Mouse (Mus musculus) embryonic fibroblast, embryonic 13.5 days (primary cell): ENCODE results near the gene Marf1. TPM values are rescaled to one million over a fixed set of nuclear protein-coding genes. Genes with fewer than 3 reads are reported as not detected.

ENCODE experiments used
- H3K27ac ChIP-seq: 2 replicates; pipeline ENCODE4 v1.5.1; 2012; ENCODE audit warnings: low read length, control low read depth, inconsistent platforms; ENCODE audit not compliant: insufficient read depth
- H3K4me1 ChIP-seq: 2 replicates; pipeline ENCODE4 v1.6.1; 2011; ENCODE audit warnings: low read length; ENCODE audit not compliant: control insufficient read depth, insufficient read depth
- H3K4me3 ChIP-seq: 2 replicates; pipeline ENCODE4 v1.5.1; 2011; ENCODE audit warnings: mild to moderate bottlenecking, control low read depth, low read length; ENCODE audit not compliant: insufficient read depth
- CTCF ChIP-seq: IDR thresholded peaks from 2 replicates; pipeline ENCODE4 v1.5.1; 2011; ENCODE audit warnings: mild to moderate bottlenecking, control low read depth, low read length, moderate library complexity, borderline replicate concordance; ENCODE audit not compliant: insufficient read depth
- POLR2A ChIP-seq: IDR thresholded peaks from 2 replicates; pipeline ENCODE4 v1.6.1; 2011; ENCODE audit warnings: low read depth, mild to moderate bottlenecking, control low read depth, low read length, moderate library complexity
- polyA plus RNA-seq: library from polyadenylated mRNA; stranded (reverse); fragments of >200 nt; gene quantifications from 2 replicates; pipeline ENCODE4 v1.2.4, GENCODE M21; 2011; ENCODE audit warnings: low read depth; ENCODE audit not compliant: missing spikeins, insufficient read length

Gene Marf1
- polyA plus RNA-seq, 1 experiment: 40.0 TPM

DNA sequence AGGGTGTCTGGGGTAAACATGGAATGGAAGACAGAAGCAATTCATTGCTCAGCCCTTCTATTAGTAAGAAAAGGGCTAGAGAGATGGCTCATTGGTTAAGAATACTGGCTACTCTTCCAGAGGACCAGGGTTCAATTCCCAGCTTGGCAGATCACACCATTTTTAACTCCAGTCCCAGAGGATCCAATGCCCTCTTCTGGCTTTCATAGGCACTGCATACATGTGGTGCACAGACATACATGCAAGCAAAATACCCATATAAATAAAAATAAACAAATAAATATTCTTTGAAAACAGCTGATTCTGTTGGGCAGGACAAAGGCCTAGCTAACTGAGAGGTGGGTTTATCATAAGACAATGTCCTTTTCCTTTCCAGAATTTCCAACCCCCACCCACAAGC is 40.6 kb downstream of the Marf1 start:
- H3K4me1 ChIP-seq: no peaks in the 10 kb centered on the region
- no peak overlapping the region for H3K4me3 ChIP-seq
- no peak overlapping the region for H3K27ac ChIP-seq
- no peak for TF ChIP-seq POLR2A
- TF ChIP-seq CTCF: no peak

DNA sequence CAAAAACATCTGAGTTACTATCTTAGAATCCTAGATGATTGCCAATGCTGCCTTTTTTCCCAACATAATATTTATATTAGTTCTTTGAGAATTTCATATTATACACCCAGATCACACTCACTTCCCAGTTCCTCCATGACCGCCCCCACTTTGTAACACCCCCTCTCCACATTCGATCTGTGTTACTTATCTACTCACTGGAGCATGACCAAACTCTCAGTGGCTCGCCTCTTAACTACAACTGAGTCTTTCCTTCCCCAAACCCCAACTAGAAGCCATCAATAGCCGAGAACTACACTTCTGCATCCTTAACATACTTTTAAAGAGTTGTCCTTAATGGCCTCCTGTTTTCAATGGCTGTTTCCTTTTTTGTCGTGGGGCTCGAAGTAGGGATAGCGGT is 41.6 kb downstream of the Marf1 start:
- TF ChIP-seq POLR2A: no peak
- no peak for TF ChIP-seq CTCF
- no peak overlapping the region for H3K4me3 ChIP-seq
- no peaks in the 10 kb centered on the region for H3K4me1 ChIP-seq
- no peak overlapping the region for H3K27ac ChIP-seq

DNA sequence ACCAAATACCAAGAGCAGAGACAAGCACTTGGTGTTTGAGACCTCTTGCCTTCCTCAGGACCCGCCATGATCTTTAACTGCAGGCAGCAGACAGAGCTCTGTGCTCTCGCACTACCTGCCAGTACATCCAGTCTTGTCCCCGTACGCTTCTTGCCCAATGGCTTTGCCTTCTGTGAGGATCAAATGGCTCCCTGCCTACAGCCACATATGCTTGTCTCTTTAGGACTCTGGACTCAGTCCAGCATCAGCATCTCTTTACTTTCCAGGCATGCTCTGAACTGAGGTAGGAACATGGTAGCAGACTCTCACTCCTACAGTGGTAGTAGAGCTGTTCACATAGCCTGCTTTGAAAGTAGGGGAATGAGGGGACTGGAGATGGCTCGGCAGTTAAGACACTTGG is 42.2 kb downstream of the Marf1 start:
- Histone ChIP-seq H3K27ac (no peak overlapping the region), H3K4me1 (no peaks in the 10 kb centered on the region), H3K4me3 (no peak overlapping the region)
- no peak for TF ChIP-seq CTCF
- TF ChIP-seq POLR2A: no peak

DNA sequence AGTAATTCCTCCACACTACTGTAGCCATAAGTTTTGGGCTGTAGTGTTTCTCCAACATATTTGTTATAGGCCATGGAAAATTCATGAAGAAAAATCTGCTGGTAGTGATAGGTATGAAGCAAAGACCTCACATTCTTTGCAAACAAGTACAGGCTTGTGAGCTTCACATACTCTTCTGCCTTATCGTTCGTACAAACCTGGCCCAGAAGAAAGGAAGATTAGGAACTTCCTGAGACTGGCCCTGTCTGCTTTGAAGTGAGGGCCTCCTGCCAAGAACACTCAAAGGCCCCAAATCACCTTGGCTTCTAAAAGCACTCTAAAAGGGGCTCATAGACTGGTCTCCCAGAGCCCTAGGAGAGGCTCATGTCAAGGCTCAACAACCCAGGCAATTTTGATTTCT is 45.9 kb downstream of the Marf1 start:
- TF ChIP-seq POLR2A: no peak
- no peak for TF ChIP-seq CTCF
- no peak overlapping the region for H3K4me3 ChIP-seq
- no peak overlapping the region for H3K27ac ChIP-seq
- H3K4me1 ChIP-seq: no peaks in the 10 kb centered on the region

DNA sequence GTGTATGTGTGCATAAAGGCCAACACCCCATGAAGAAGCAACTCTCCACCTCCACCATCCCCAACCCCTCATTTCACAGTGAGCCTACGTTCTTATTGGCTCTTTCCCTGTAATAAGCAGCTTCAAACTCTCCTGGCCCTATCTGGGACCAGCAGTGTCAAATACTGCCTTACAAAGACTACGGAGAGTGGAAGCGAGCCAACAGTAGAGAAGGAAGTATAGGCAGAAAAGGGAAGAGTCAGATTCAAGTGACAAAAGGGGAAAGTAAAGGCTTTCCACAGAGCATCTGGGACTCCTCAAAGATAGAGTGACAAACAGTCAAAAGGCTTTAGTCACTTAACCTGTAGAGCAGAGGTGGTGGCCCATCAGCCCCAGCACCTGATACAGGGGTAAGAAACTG is 50.4 kb downstream of the Marf1 start:
- TF ChIP-seq CTCF: no peak
- TF ChIP-seq POLR2A: no peak
- Histone ChIP-seq H3K4me3 (no peak overlapping the region), H3K27ac (no peak overlapping the region), H3K4me1 (no peaks in the 10 kb centered on the region)

DNA sequence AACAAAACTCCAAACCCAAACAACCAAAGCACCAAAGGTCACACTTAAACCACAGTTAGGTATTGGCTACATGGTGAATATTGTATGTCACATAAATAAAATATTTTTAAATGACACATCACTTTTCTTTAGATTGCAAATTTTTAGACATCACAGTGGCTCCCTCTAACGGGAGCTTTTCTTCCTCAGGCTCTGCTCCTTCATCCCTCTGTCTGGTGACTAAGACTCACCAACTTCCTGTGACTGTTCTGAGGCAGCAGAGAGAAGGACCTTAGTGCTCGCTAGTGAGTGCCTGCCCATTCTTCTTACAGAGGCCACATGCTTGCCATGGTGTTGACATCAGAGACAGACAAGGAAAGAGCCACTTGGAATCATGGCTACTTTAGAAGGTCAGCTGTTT is 51.0 kb downstream of the Marf1 start:
- no peak for TF ChIP-seq CTCF
- no peak for TF ChIP-seq POLR2A
- Histone ChIP-seq H3K4me3 (no peak overlapping the region), H3K27ac (no peak overlapping the region), H3K4me1 (no peaks in the 10 kb centered on the region)

DNA sequence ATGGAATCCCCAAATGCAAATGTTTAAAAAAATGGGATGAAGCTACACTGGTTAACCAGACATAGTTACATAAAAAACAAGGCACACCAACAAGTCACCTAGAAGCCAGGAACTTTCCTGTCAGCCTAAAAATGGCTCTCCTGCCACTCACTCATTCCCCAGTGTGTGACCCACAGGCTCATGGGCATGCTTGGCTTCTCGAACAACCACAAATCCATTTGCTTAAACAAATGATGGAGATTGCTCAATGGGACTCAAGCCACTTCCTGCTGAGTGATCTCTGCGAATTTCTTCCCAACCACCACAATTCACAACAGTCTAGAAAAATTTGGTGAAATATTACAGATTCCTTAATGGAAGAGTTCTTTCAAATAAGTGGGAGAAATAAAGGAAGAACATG is 52.2 kb downstream of the Marf1 start:
- Histone ChIP-seq H3K27ac (no peak overlapping the region), H3K4me3 (no peak overlapping the region), H3K4me1 (no peaks in the 10 kb centered on the region)
- TF ChIP-seq CTCF (no peak), POLR2A (no peak)

DNA sequence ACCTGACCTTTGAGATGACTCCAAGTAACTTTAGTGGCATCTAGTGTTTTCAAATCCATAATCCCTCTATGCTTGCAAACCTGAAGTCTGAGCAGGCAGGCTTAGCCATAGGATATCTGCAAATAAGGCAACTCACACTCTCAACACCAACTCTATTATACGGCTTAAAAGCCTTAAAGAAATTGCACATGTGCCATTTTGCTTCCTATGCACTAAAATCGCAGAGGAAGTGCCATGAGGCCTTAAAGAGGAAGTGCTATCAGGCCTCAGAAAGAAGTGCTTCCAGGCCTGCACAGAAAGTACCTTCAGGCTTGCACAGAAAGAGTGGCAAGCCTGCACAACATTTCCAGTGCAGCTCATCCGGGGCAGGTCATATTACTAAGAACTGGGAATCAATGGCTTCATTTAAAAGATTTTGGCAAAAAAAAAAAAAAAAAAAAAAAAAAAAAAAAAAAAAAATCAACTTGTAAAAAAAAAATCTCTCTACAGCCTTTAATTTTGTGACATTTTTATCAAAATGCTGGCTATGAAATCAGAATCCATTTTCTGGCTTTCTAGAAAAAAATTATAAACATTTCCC is 53.4 kb downstream of the Marf1 start:
- TF ChIP-seq CTCF: no peak
- TF ChIP-seq POLR2A: no peak
- no peaks in the 10 kb centered on the region for H3K4me1 ChIP-seq
- H3K4me3 ChIP-seq: no peak overlapping the region
- no peak overlapping the region for H3K27ac ChIP-seq

DNA sequence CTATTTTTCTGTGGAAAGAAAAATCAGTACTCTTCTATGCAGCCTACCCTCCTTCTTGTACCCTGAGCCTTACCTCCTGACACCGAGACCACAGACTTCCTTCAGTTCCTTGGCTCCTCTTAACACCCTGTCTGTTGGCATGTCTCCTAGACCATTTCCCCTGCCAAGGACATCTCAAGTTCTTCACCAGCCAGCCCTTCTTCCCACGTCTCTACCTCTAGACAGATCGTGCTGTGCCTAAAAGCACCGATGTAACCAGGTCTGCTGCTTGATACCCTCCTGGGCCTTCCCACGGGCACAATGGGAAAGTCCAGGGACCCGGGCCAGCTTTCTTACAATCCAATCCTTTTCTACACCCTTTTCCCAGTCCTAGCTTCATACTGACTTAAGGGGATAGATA is 57.3 kb downstream of the Marf1 start:
- no peak for TF ChIP-seq POLR2A
- TF ChIP-seq CTCF: no peak
- Histone ChIP-seq H3K27ac (no peak overlapping the region), H3K4me3 (no peak overlapping the region), H3K4me1 (no peaks in the 10 kb centered on the region)

DNA sequence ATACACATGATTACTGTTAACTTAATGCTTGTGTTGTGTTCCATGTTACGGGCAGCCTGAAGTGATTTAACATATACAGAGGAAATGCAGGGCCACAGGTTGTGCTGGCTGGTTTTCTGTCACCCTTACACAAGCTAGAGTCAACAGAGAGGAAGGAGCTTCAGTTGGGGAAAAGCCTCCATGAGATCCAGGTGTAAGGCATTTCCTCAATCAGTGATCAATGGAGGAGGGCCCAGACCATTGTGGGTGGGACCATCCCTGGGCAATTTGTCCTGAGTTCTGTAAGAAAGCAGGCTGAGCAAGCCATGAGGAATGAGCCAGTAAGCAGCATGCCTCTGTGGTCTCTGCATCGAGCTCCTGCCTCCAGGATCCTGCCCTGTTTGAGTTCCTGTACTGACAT is 71.4 kb downstream of the Marf1 start:
- Histone ChIP-seq H3K4me3 (no peak overlapping the region), H3K27ac (no peak overlapping the region), H3K4me1 (no peaks in the 10 kb centered on the region)
- no peak for TF ChIP-seq CTCF
- TF ChIP-seq POLR2A: no peak

DNA sequence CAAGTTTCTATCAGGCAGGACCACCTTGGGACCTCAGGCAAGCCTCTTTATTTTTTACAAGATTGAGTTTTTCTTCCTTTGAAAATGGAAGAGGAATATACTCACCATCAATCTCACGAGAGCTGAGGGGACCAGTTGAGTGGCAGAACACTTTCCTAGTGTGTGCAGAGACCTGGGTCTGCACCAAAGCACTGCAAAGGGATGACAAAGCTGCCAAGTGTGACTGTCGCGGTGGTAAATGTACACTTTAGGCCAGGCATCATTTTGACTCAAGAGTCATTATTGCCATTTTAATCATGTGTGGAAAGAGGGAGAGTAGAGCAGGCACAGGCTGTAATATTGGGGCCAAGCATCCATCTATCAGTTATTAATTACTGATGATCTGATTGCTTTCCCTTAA is 73.9 kb downstream of the Marf1 start:
- Histone ChIP-seq H3K4me1 (no peaks in the 10 kb centered on the region), H3K4me3 (no peak overlapping the region), H3K27ac (no peak overlapping the region)
- TF ChIP-seq CTCF (no peak), POLR2A (no peak)
